Comparison of ENCODE assay signal across 9 mouse cellular contexts in the genomic region with DNA sequence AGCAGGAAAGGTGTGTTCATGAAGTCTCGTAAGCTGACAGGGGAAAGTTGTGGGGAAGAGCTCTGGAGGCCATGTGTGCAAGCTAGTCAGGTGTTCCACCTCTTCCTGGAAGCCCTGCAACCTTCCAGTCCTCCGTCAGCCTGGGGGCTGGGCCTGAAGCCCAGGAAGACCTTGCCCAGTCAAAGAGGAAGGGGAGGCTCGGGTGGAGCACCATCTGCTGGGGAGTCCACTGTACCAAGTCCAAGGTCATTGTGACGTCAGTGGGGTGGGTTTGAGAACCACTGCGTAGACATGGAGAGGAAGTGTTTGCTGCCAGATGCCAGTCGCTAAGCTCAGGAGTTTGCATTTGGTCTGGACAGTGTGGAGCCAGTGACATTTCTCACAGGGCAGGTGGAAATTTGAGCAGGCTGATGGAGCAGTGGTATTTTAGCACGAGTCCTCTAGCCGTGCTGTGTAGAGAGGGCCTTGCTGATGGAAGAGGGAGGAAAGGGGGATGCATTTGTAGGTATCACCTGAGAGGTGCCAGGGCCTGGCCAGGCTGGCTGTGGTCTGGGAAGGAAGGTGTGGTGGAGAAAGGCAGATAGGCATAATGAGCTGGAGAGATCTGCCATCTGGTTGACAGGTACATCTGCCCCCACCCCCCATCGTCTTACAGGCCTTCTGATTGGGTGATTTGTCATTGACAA. TPM values are rescaled to one million over a fixed set of nuclear protein-coding genes. Genes with fewer than 3 reads are reported as not detected.
DNase-seq lines count a peak whose midpoint lies in the region; ATAC-seq and TF ChIP-seq lines count a peak whose summit lies in the region.
"Had no signal": no experiment of that assay in that cellular context is flagged by ENCODE, and none has a peak within 500 bp of the region (broad histone marks: within the 10 kb centered on the region; RNA-seq: fewer than 3 reads in every experiment).

No protein-coding gene starts in this region.

- no peak for TF ChIP-seq POLR2A in thymus, adult 2 months (IDR thresholded peaks at IDR 0.05; ENCODE audit: control insufficient read depth, extremely low read depth, insufficient read depth, low read length, poor library complexity)

- peak overlapping the region; percentile 13; the same call in 1 of the 2 replicates for H3K27ac ChIP-seq in thymus, adult 2 months (ENCODE audit: control insufficient read depth, insufficient read depth, low read length)
- H3K27ac ChIP-seq in kidney, embryonic 15.5 days = peak overlapping the region; percentile 30; the same call in 1 of the 2 replicates
- H3K27ac ChIP-seq: neural tube, embryonic 12.5 days had no signal

- no peak for TF ChIP-seq CTCF in thymus, adult 2 months (IDR thresholded peaks at IDR 0.05; ENCODE audit: borderline replicate concordance, control insufficient read depth, extremely low read depth, insufficient read depth, low read length, poor library complexity)

- H3K9ac ChIP-seq in kidney, embryonic 15.5 days = no peak overlapping the region
- H3K9ac ChIP-seq: neural tube, embryonic 12.5 days had no signal

- intact Hi-C loops in left cerebral cortex, postnatal 14 days (cut with DNase I) = no loop called here

- no peak for DNase-seq in thymus, adult 2 months
- DNase-seq in thymus, postnatal 25 days = no peak
- peak; percentile 77 to 90 for DNase-seq in heart, adult 18-20 months
- DNase-seq in lung, postnatal 4 days = peak; percentile 81 to 86
- no peak for DNase-seq in frontal cortex, postnatal 36 days (ENCODE audit: low spot score in 2 of 2)
- no peak for DNase-seq in left cerebral cortex, postnatal 14 days (ENCODE audit: low spot score in 2 of 2)
- no peak for DNase-seq in right cerebral cortex, adult 2 months (ENCODE audit: low spot score in 2 of 2)

- H3K9me3 ChIP-seq in kidney, embryonic 15.5 days (replicated peaks) = no peaks in the 10 kb centered on the region
- H3K9me3 ChIP-seq: neural tube, embryonic 12.5 days had no signal

- no peak overlapping the region for H3K4me2 ChIP-seq in kidney, embryonic 15.5 days
- H3K4me2 ChIP-seq: neural tube, embryonic 12.5 days had no signal

- 0 out of 2 replicates have a peak, but pooled peaks have one; percentile 11 for ATAC-seq in kidney, embryonic 15.5 days (replicated peaks; ENCODE audit: low FRiP score)

- 37% methylated on average over 9 of the region's 9 CpGs for WGBS in thymus, adult 2 months
- 59% methylated on average over 9 of the region's 9 CpGs for WGBS in kidney, embryonic 15.5 days

- H3K4me3 ChIP-seq in thymus, adult 2 months (ENCODE audit: control insufficient read depth, insufficient read depth, low read length) = no peak overlapping the region
- no peak overlapping the region for H3K4me3 ChIP-seq in kidney, embryonic 15.5 days (replicated peaks)
- H3K4me3 ChIP-seq: neural tube, embryonic 12.5 days had no signal

- peaks cover 59% of the 10 kb centered on the region for H3K4me1 ChIP-seq in thymus, adult 2 months (replicated peaks; ENCODE audit: control insufficient read depth, insufficient read depth, low read length)
- H3K4me1 ChIP-seq in kidney, embryonic 15.5 days = peaks cover 63% of the 10 kb centered on the region

- H3K36me3 ChIP-seq in thymus, adult 2 months (ENCODE audit: control insufficient read depth, insufficient read depth, low read length) = no peaks in the 10 kb centered on the region
- H3K36me3 ChIP-seq in kidney, embryonic 15.5 days = peaks cover 21% of the 10 kb centered on the region

- H3K27me3 ChIP-seq in thymus, adult 2 months (ENCODE audit: control insufficient read depth, insufficient read depth, low read length) = no peaks in the 10 kb centered on the region
- no peaks in the 10 kb centered on the region for H3K27me3 ChIP-seq in kidney, embryonic 15.5 days
- H3K27me3 ChIP-seq: neural tube, embryonic 12.5 days had no signal

RNA-seq across cellular contexts. Expression of gene Capzb, which starts 5.4 kb away (rescaled TPM):
- 167 and 213 TPM in 2 replicates for polyA plus RNA-seq in thymus, adult 2 months (2012; rRNA removed)
- total RNA-seq in heart, adult 18-20 months (2021) = 100 to 1,000 TPM; 356 to 380 TPM
- 392 and 395 TPM in 2 replicates for polyA plus RNA-seq in kidney, embryonic 15.5 days (2015; fragmentation: Nextera tagmentation; extraction: Ambion mirVana)
- 100 to 1,000 TPM; 394 to 398 TPM for total RNA-seq in left cerebral cortex, postnatal 14 days (2021)

Comparison
In these comparisons a context has a peak if more than half of its experiments do, and no peak if none do; other contexts are left out.
1. DNase-seq: peak in heart, adult 18-20 months (2 of 2) and lung, postnatal 4 days (2 of 2); none in thymus, adult 2 months (single experiment), thymus, postnatal 25 days (single experiment), frontal cortex, postnatal 36 days (0 of 2), left cerebral cortex, postnatal 14 days (0 of 2) and right cerebral cortex, adult 2 months (0 of 2).